Mouse (Mus musculus): Measurements from ENCODE around the gene Efna5.

The Efna5 gene

GRCm38 (mm10) chr17:62852822-62853608, 28.1 kb downstream of the Efna5 start:
- no peak for DNase-seq

GRCm38 (mm10) chr17:62851268-62851667, 29.8 kb downstream of the Efna5 start:
- DNase-seq: no peak

- DNase-seq: no peak
These were observed 30.5 kb downstream of the Efna5 start for GRCm38 (mm10) chr17:62850603-62851002.

- DNase-seq: no peak
These were observed 31.4 kb downstream of the Efna5 start for GRCm38 (mm10) chr17:62849676-62850075.

- DNase-seq: no peak
These were observed 35.5 kb downstream of the Efna5 start for GRCm38 (mm10) chr17:62845656-62846055.

- no peak for DNase-seq
These were observed 36.8 kb downstream of the Efna5 start for GRCm38 (mm10) chr17:62844329-62844728.

GRCm38 (mm10) chr17:62837336-62837735, 43.8 kb downstream of the Efna5 start:
- no peak for DNase-seq

GRCm38 (mm10) chr17:62836598-62837106, 44.5 kb downstream of the Efna5 start:
- no peak for DNase-seq

GRCm38 (mm10) chr17:62832550-62833127, 48.5 kb downstream of the Efna5 start:
- DNase-seq: no peak

GRCm38 (mm10) chr17:62827549-62827948, 53.6 kb downstream of the Efna5 start:
- DNase-seq: no peak

GRCm38 (mm10) chr17:62821219-62821618, 59.9 kb downstream of the Efna5 start:
- DNase-seq: no peak

- DNase-seq: no peak
These were observed 61.2 kb downstream of the Efna5 start for GRCm38 (mm10) chr17:62819931-62820330.

- no peak for DNase-seq
These were observed 62.3 kb downstream of the Efna5 start for GRCm38 (mm10) chr17:62818821-62819220.

- DNase-seq: no peak
These were observed 62.8 kb downstream of the Efna5 start for GRCm38 (mm10) chr17:62818337-62818736.

GRCm38 (mm10) chr17:62816879-62817278, 64.2 kb downstream of the Efna5 start:
- no peak for DNase-seq

GRCm38 (mm10) chr17:62813461-62813860, 67.7 kb downstream of the Efna5 start:
- DNase-seq: no peak

GRCm38 (mm10) chr17:62807891-62808290, 73.2 kb downstream of the Efna5 start:
- DNase-seq: no peak

- DNase-seq: no peak
These were observed 74.5 kb downstream of the Efna5 start for GRCm38 (mm10) chr17:62806646-62807045.

- no peak for DNase-seq
These were observed 78.4 kb downstream of the Efna5 start for GRCm38 (mm10) chr17:62802748-62803147.

GRCm38 (mm10) chr17:62797272-62797671, 83.8 kb downstream of the Efna5 start:
- DNase-seq: no peak

- DNase-seq: no peak
These were observed 91.5 kb downstream of the Efna5 start for GRCm38 (mm10) chr17:62789291-62790290.

GRCm38 (mm10) chr17:62788783-62789182, 92.3 kb downstream of the Efna5 start:
- no peak for DNase-seq

- DNase-seq: no peak
These were observed 93.3 kb downstream of the Efna5 start for GRCm38 (mm10) chr17:62787855-62788254.
